Mouse (Mus musculus): ENCODE measurements at regions not wholly inside any gene's neighbourhood (a gene's known extent, or its start where the extent isn't known, plus 50 kb on each side); places are given as distances from the start of the nearest gene placed in this dataset.
A peak's percentile ranks its signal among the peaks of the same experiment; 100 is the strongest.
"Not testable (repeated sequence)": the region's sequence is repeated elsewhere in the genome, so short reads cannot be mapped to it uniquely, and the experiment has no call there.

DNA sequence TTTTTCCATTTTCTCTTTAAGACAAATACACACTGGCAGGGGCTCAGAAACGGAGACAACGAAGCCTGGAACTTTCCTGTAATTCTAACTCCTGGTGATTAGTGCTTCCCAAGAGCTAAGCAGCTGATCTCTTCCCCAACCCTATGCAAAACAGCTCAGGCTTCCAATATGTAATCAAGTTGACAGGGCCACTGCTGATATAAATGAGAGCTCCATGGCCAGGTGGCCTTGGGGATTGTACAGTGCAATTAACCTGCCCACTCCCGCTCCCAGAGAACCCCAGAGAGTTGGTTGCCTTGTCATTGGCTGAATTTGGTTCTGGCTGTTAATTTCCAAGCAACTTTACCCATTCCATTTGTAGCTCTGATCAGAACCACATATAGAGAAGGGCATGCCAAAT is 67.8 kb downstream of the 4933415F23Rik start:
- intact Hi-C loops (cut with DNase I) = no loop called here
- no peak for DNase-seq (ENCODE audit: low spot score in 2 of 2)

DNA sequence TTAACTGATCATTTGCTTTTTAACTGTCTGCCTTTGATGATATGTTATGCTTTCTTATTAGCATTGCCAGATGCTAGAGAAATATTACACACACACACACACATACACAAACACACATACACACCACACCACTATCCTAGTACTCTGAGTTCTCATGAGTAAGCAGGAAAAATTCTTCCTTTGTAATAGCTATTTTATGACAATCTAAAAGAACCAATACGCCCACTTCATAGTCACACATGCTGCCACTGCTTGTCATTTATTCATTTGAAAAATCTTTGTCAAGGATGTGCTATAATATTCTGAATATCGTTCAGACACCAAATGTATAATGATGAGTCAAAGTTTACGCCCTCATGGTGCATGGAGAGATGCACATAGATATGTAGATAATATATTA is 78.5 kb downstream of the 4933415F23Rik start:
- DNase-seq (ENCODE audit: low spot score in 2 of 2) = no peak
- intact Hi-C loops (cut with DNase I) = no loop called here

DNA sequence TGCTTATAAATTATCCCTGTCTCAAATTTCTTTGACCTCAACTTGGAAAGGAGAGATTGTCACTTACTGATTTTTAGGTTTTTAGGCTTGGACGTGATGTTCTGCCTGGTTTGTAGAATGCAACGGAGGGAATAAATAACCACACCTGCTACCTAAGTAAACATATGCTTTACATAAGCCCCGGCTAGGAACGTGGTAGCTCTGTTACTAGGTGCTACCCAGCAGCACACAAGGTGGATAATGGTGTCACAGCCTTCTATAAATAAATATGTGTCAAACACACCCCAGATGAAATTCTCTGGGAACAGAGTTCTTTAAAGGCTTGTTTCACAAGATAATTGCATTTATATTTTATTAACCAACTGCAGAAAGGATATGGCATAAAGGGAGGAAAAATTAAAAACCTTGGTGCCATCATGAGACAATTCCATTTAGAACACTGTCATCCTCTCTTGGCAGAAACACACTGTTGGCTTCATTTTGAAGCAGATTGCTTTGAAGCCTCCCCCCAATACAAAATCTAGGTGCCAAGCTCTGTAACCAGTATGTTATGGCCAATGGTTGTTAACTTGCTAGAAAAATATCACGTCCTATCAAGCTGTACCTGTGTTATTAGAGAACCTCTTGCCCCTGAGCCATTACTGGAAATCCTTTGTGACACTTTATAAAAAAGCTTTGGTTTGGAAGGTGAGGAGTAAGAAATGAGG is 94.1 kb downstream of the 4933415F23Rik start:
- intact Hi-C loops (cut with DNase I) = no loop called here
- peak in 1 of 2 experiments; percentile 12 for DNase-seq (ENCODE audit: low spot score in 2 of 2)

DNA sequence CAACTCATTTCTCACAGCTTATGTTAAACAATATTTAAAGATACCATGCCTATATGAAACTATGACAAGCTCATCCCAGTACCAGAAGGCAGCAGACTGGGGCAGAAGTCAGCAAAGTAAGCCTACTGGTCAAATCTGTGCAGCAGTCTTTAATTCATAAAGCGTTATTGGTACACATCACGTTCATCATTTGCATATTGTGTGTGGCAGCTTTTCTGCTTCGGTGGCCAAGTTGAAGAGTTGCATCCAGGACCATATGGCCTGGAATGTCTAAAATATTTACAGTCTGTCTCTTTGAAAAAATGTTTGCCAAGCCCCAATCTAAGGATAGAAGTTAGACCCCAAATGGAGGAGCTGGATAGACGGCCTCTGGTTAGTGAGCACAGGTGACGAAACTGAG is 97.2 kb downstream of the 4933415F23Rik start:
- no peak for DNase-seq (ENCODE audit: low spot score in 2 of 2)
- intact Hi-C loops (cut with DNase I) = no loop called here

DNA sequence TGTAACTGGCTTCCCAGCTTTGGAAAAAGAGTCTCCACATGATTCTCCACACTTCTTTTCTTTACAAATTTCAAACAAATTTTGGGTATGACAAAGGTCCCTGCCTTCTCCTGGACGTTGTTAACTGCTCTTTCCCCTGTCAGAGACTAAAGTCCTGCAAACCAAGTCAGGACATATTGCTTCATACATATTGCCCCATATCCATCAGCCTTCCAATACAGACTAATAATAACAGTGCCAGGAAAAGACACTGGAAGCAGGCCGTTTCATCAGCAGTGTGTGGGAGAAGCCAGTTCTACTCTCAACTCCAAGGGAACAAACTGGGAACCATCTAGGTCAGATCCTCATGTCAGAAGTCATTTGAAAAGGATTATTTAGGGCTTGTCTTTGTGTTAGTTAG is 105.4 kb downstream of the 4933415F23Rik start:
- no peak for DNase-seq (ENCODE audit: low spot score in 2 of 2)
- intact Hi-C loops (cut with DNase I) = no loop called here

DNA sequence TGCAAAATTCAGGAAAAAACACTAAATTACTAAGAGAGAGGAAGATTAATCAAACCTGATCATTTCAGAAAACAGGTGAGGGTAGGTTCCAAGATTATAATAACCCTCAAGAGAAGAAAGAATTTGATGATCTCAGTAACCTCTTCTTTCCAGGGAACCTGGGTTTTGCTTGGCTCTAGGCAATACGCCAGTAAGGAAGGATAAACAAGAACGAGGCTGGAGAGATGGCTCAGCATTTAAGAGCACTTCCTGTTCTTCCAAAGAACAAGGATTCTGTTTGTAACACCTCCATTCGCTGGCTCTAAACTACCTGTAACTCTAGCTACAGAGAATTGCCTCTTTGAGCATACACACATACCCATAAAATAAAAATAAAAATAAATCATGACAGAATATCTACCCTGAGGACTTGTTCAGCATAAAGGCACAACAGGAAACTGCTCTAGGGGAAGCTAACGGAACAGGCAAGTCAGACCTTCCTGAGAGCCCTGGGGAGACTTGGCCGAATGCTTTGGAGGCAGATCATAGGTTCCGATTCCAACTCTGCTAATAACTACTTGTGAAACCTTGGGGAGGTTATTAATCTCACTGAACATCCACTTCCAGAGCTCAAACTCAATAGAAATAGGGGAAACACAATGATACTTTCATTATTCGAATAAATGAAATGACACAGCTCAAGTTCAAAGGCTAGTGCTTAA is 112.4 kb downstream of the 4933415F23Rik start:
- DNase-seq (ENCODE audit: low spot score in 2 of 2) = no peak
- intact Hi-C loops (cut with DNase I) = no loop called here

DNA sequence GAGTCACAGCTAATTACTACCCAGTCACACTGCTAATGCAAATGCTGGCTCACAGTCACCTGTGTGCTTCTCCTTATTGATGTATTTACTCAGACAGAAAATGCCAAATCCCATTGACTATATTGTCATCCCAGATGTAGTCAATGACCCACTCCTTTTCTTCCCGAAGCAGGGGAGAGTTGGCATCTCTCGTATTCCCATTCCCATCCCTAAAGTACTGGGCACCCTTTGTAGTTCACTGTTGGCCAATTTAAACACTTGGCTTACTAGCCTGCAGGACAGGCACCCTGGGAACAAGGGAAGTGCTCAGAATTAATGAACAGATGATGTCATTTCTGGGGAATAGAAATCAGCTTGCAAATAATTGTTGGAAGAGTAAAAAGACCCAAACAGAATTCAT is 114.5 kb downstream of the 4933415F23Rik start:
- DNase-seq (ENCODE audit: low spot score in 2 of 2) = no peak
- intact Hi-C loops (cut with DNase I) = no loop called here

DNA sequence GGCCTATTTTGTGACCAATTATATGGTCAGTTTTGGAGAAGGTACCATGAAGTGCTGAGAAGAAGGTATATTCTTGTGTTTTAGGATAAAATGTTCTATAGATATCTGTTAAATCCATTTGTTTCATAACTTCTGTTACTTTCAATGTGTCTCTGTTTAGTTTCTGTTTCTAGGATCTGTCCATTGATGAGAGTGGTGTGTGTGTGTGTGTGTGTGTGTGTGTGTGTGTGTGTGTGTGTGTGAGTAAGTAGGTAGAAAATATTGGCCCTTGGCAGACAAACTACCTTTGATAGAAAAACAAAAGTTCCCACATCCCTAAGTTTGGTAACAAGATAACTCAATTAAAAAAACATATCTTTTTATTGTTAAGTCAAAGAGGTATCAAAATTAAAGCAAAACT is 117.8 kb downstream of the 4933415F23Rik start:
- DNase-seq (ENCODE audit: low spot score in 2 of 2); intact Hi-C loops (cut with DNase I): not testable (repeated sequence)

DNA sequence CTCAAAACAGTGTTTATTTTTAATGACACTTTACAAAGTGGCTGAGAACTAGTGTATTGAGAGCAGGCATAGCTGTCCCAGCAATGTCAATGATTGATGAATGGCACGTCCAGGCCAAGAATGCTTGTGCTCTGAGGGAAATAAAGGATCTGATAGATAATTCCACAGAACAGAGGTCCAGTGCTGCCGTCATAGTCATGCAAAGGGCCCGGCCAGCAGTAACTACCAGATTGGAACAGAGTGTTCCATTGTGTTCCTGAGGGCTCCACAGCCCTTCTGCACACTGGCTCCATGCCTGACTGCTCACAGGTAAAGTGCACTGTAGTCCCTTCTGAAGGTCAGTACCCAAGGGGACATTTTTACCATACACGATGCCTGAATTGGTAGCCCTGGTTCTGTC is 127.1 kb downstream of the 4933415F23Rik start:
- intact Hi-C loops (cut with DNase I) = no loop called here
- DNase-seq (ENCODE audit: low spot score in 2 of 2) = no peak

DNA sequence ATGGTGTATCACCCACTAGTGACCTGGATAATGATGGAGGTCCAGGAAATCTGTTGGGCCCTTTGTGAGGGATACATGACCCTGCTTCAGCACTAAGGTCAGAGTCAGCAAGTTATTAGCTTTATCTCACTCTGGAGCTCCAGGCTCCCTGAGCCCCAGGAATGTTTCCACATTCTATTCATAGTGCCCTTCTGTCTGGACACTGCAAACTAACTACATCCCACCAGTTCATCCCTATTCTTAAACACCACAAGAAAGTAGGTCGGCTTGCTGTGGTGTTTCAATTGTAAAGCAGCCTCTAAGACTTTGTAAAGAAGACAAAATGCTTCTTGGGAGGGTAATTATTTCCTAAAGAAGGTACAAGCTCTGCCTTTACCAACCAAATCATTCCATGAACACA is 138.2 kb upstream of the Rims1 start:
- intact Hi-C loops (cut with DNase I) = loop anchor here (1.0 to 10.0 kb wide), 5 partner anchors 118 to 339 kb away; partner anchors contain the start of gene Rims1
- peak in 1 of 2 experiments; percentile 51 for DNase-seq (ENCODE audit: low spot score in 2 of 2)

DNA sequence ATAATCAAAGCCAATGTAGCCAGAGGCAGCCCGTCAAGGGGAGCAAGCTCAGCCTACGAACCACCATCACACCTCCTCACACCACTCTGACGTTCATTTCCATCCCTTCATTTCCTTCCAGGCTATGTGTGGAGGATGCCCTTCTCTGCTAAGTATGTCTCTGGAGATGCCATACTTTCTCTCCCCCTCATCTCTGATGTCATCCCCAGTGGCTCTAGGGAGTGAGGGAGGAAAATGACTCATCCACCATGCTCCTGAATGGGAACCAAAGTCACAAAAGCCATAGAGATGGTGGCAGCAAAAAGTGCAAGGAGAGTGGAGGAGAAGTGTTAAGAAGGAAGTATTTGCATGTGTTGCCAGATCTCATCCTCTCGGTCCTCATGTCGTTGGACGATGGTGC is 134.0 kb upstream of the Rims1 start:
- peak in 1 of 2 experiments; percentile 92 for DNase-seq (ENCODE audit: low spot score in 2 of 2)
- intact Hi-C loops (cut with DNase I) = loop anchor here (1.0 to 10.0 kb wide), 4 partner anchors 122 to 335 kb away; no protein-coding TSS in a partner anchor

DNA sequence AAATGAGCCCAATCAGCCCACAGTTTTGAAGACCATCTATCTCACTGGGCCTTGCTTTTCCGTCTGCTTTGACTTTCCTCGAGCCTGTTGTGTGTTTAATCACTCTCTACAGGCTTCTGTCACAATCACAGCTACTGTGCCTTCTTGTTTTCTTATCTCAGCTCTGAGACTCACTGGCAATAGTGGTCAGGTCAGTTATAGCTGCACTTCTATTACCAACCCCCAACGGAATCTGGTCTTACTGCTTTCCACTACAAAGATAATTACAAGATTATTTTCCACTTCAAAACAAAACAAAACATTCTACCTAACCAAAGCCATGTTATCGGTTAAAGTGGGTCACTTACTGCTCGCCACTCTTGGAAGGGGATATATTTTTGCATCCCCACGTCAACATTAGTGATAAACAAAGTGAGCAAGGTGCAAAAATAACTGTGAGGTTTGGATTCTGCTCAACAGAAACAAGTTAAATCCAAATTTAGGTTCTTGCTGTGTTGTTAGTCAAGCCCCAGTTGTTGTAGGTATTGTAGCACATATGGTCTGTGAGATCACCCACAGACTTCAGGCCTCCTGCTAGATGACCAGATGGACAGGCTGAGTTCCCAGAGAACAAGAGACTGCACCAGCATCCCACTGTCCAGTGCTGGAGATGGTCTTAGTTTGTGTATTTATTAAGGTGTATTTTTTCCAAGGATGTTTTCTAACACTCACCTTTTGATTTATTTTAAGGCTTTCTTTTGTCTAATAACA is 125.5 kb upstream of the Rims1 start:
- intact Hi-C loops (cut with DNase I) = no loop called here
- peak in 1 of 2 experiments; percentile 38 for DNase-seq (ENCODE audit: low spot score in 2 of 2)

DNA sequence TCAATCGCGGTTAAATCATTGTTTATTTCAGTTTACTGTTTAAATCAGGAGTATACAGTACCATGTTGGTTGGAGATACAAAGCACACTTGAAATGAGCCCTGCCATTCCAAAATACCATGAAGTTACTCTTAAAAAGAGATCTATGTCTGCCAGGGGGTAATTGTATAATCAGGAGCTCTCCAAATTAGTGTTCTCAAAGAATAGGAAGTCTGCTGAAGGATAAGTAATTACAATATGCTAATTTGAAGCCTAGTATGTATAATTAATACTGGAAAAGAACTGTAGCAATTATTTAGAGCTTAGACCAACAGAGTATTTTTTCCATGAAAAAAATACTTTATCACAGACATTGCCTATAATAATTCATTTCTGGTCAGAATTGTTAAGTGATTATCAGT is 97.2 kb upstream of the Rims1 start:
- intact Hi-C loops (cut with DNase I) = no loop called here
- no peak for DNase-seq (ENCODE audit: low spot score in 2 of 2)

DNA sequence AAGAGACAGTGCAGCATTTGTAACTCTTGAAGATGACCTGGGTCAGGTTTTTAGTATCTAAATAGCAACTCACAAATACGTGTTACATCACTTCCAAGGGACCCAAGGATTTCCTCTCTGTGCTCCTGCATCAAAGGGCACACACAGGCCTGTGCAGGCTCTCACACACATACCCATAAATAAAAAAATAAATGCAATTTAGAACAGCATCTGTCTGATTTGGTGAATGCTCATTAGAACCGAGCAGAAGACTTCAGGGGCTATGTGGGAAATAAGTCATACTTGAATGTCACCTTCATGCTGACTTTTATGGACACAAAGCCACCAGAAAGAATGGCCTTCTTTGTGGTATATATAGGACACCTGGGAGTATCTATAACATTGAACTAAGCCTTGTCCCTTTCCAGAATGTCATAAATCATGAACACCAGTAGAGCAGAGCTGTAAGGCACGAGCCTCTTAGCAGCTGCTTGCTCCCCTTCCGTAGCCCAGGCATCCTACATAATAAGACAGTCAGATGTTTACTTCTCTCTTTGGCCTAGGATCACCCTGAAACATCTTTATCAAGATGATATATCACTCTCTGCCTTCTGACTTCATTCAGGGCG is 95.3 kb upstream of the Rims1 start:
- intact Hi-C loops (cut with DNase I) = no loop called here
- DNase-seq (ENCODE audit: low spot score in 2 of 2) = no peak

DNA sequence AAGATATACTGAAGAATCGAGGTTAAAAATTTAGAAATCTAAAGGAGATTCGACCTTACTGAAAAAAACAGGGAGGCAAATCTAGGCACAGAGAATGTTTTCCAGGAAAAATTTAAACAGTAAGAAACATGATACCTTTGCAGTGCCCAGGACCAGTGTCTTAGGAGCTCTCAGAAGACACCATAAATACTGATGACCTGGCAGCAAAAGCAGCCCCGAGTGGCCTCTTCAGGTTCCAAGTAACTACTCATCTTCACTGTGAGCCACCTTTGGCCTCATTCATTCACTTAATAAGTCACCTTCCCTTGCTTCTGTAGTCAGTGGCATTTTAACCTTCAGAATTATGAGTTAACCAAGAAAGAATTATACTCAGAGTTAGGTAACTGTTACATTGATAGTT is 89.3 kb upstream of the Rims1 start:
- no peak for DNase-seq (ENCODE audit: low spot score in 2 of 2)
- intact Hi-C loops (cut with DNase I) = no loop called here

DNA sequence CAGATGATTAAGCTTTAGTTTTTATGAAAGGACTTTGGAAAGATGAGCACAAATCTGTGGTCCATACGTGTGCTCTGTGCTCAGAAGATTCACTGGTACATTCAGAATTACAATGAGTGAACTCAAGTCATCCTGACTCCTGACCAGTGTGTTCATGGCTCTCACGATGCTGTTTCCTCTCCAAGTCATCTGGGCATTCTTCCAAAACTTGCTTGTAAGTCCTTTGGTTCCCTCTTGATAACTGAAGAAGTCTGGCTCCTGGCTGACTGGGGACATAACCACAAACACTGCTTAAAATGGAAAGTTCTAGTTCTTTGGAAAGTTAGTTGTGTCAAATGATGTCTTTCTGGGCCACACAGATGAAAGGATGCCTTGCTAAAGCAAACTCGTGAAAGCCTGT is 57.2 kb upstream of the Rims1 start:
- DNase-seq (ENCODE audit: low spot score in 2 of 2) = no peak
- intact Hi-C loops (cut with DNase I) = no loop called here

Data from left cerebral cortex, postnatal 25 days (tissue).